Mouse (Mus musculus) forebrain, embryonic 13.5 days (tissue): ENCODE results near the gene Oxa1l. TPM values are rescaled to one million over a fixed set of nuclear protein-coding genes. Genes with fewer than 3 reads are reported as not detected.

ENCODE experiments used
- ATAC-seq: fragments of 200-750 bp; cut with Nextera tagmentation; 2 replicates; pipeline ENCODE4 v1.8.0; 2017
- H3K27ac ChIP-seq: fragments of 300-500 bp; sonication (generic); 2 replicates; pipeline ENCODE4 v1.5.1; 2015; ENCODE audit warnings: inconsistent platforms, mild to moderate bottlenecking, moderate library complexity
- H3K27me3 ChIP-seq: fragments of 300-500 bp; sonication (generic); 2 replicates; pipeline ENCODE4 v1.6.1; 2015; ENCODE audit warnings: mild to moderate bottlenecking, inconsistent platforms
- H3K36me3 ChIP-seq: fragments of 300-500 bp; sonication (generic); 2 replicates; pipeline ENCODE4 v1.6.1; 2015; ENCODE audit warnings: mild to moderate bottlenecking, inconsistent platforms; ENCODE audit not compliant: poor library complexity, severe bottlenecking
- H3K4me1 ChIP-seq: fragments of 300-500 bp; sonication (generic); 2 replicates; pipeline ENCODE4 v1.6.1; 2015; ENCODE audit warnings: inconsistent platforms
- H3K4me2 ChIP-seq: fragments of 300-500 bp; sonication (generic); 2 replicates; pipeline ENCODE4 v1.6.1; 2015; ENCODE audit warnings: inconsistent platforms, mild to moderate bottlenecking, moderate library complexity
- H3K4me3 ChIP-seq: fragments of 300-500 bp; sonication (generic); 2 replicates; pipeline ENCODE4 v1.5.1; 2015; ENCODE audit warnings: mild to moderate bottlenecking, inconsistent platforms
- H3K9ac ChIP-seq: fragments of 300-500 bp; sonication (generic); 2 replicates; pipeline ENCODE4 v1.6.1; 2015; ENCODE audit warnings: mild to moderate bottlenecking, inconsistent platforms
- H3K9me3 ChIP-seq: fragments of 300-500 bp; sonication (generic); replicated peaks from 2 replicates; pipeline ENCODE4 v1.6.1; 2016; ENCODE audit warnings: inconsistent platforms
- WGBS: fragments of 180-500 bp; shearing (Covaris S2); methylation state at CpG from one replicate; pipeline ENCODE4 v1.1.7; 2015; 5-methylcytosine and 5-hydroxymethylcytosine counted together
- polyA plus RNA-seq: library from polyadenylated mRNA; unstranded; fragments of >200 nt; fragmentation: Nextera tagmentation; extraction: Ambion mirVana; gene quantifications from 2 replicates; pipeline ENCODE4 v1.2.1, GENCODE M21; 2015

Oxa1l gene
- polyA plus RNA-seq, 1 experiment from 2014 or later: 43.8 TPM

GRCm38 (mm10) chr14:54397872-54398527, 37.4 kb downstream of the Oxa1l start:
- H3K9ac ChIP-seq: no peak overlapping the region
- no peaks in the 10 kb centered on the region for H3K4me1 ChIP-seq
- H3K27me3 ChIP-seq: no peaks in the 10 kb centered on the region
- H3K4me2 ChIP-seq: no peak overlapping the region
- no peak for ATAC-seq
- no peaks in the 10 kb centered on the region for H3K36me3 ChIP-seq
- no peak overlapping the region for H3K4me3 ChIP-seq
- WGBS: 80% methylated on average over 7 of the region's 7 CpGs
- no peak overlapping the region for H3K27ac ChIP-seq
- H3K9me3 ChIP-seq: no peaks in the 10 kb centered on the region

GRCm38 (mm10) chr14:54398528-54398916, 37.9 kb downstream of the Oxa1l start:
- Histone ChIP-seq H3K36me3 (no peaks in the 10 kb centered on the region), H3K27ac (no peak overlapping the region), H3K4me2 (no peak overlapping the region), H3K9me3 (no peaks in the 10 kb centered on the region), H3K9ac (no peak overlapping the region), H3K27me3 (no peaks in the 10 kb centered on the region), H3K4me3 (no peak overlapping the region), H3K4me1 (no peaks in the 10 kb centered on the region)
- ATAC-seq: no peak
- 77% methylated on average over 7 of the region's 7 CpGs for WGBS

- no peaks in the 10 kb centered on the region for H3K36me3 ChIP-seq
These were observed 38.3 kb downstream of the Oxa1l start for GRCm38 (mm10) chr14:54398921-54399382.

GRCm38 (mm10) chr14:54401723-54402122, 41.1 kb downstream of the Oxa1l start:
- Histone ChIP-seq H3K27me3 (no peaks in the 10 kb centered on the region), H3K4me3 (no peak overlapping the region), H3K9ac (no peak overlapping the region), H3K27ac (no peak overlapping the region), H3K4me1 (no peaks in the 10 kb centered on the region), H3K36me3 (no peaks in the 10 kb centered on the region), H3K4me2 (no peak overlapping the region), H3K9me3 (no peaks in the 10 kb centered on the region)
- ATAC-seq: no peak
- 80% methylated on average over 3 of the region's 3 CpGs for WGBS

More at GRCm38 (mm10) chr14:54398921-54399382, 38.3 kb downstream of the Oxa1l start:
- Histone ChIP-seq H3K27ac (no peak overlapping the region), H3K4me2 (no peak overlapping the region), H3K9me3 (no peaks in the 10 kb centered on the region), H3K4me1 (no peaks in the 10 kb centered on the region), H3K4me3 (no peak overlapping the region), H3K27me3 (no peaks in the 10 kb centered on the region), H3K9ac (no peak overlapping the region)
- no peak for ATAC-seq
- WGBS: 74% methylated on average over 8 of the region's 8 CpGs

- WGBS: 86% methylated on average over 25 of the region's 25 CpGs
- no peak for ATAC-seq
- no peaks in the 10 kb centered on the region for H3K36me3 ChIP-seq
These were observed 47.9 kb downstream of the Oxa1l start for GRCm38 (mm10) chr14:54408336-54409056.

GRCm38 (mm10) chr14:54409057-54409645, 48.5 kb downstream of the Oxa1l start:
- Histone ChIP-seq H3K27ac (no peak overlapping the region), H3K4me3 (no peak overlapping the region), H3K4me2 (no peak overlapping the region; the same call in 1 of the 2 replicates), H3K27me3 (peaks cover 6% of the 10 kb centered on the region; the same call in 1 of the 2 replicates), H3K9ac (no peak overlapping the region), H3K4me1 (peaks cover 15% of the 10 kb centered on the region), H3K9me3 (no peaks in the 10 kb centered on the region), H3K36me3 (no peaks in the 10 kb centered on the region)
- ATAC-seq: no peak
- WGBS: 81% methylated on average over 7 of the region's 7 CpGs

More at GRCm38 (mm10) chr14:54408336-54409056, 47.9 kb downstream of the Oxa1l start:
- Histone ChIP-seq H3K9me3 (no peaks in the 10 kb centered on the region), H3K4me3 (no peak overlapping the region), H3K4me2 (no peak overlapping the region), H3K27me3 (no peaks in the 10 kb centered on the region), H3K4me1 (peaks cover 8% of the 10 kb centered on the region), H3K9ac (no peak overlapping the region), H3K27ac (no peak overlapping the region)

- Histone ChIP-seq H3K4me1 (peaks cover 16% of the 10 kb centered on the region), H3K27me3 (peaks cover 14% of the 10 kb centered on the region; the same call in 1 of the 2 replicates), H3K4me3 (no peak overlapping the region), H3K27ac (peak overlapping the region; percentile 7; the same call in 1 of the 2 replicates), H3K9ac (peak overlapping the region; percentile 0; the same call in 1 of the 2 replicates), H3K4me2 (peak overlapping the region; percentile 6), H3K36me3 (no peaks in the 10 kb centered on the region), H3K9me3 (no peaks in the 10 kb centered on the region)
- ATAC-seq: no peak
- WGBS: 38% methylated on average over 17 of the region's 17 CpGs
These were observed 49.6 kb downstream of the Oxa1l start for GRCm38 (mm10) chr14:54409980-54410810.

- peaks cover 25% of the 10 kb centered on the region for H3K27me3 ChIP-seq
- WGBS: 35% methylated on average over 9 of the region's 9 CpGs
- no peak for ATAC-seq
- no peak overlapping the region for H3K4me2 ChIP-seq
- H3K9me3 ChIP-seq: no peaks in the 10 kb centered on the region
- H3K4me1 ChIP-seq: peaks cover 16% of the 10 kb centered on the region
- no peaks in the 10 kb centered on the region for H3K36me3 ChIP-seq
- no peak overlapping the region for H3K9ac ChIP-seq
- no peak overlapping the region for H3K27ac ChIP-seq
- no peak overlapping the region for H3K4me3 ChIP-seq
These were observed 51.5 kb downstream of the Oxa1l start for GRCm38 (mm10) chr14:54412000-54412576.

GRCm38 (mm10) chr14:54412629-54413170, 52.1 kb downstream of the Oxa1l start:
- Histone ChIP-seq H3K4me2 (no peak overlapping the region), H3K4me3 (no peak overlapping the region), H3K4me1 (peaks cover 16% of the 10 kb centered on the region), H3K36me3 (no peaks in the 10 kb centered on the region), H3K27ac (no peak overlapping the region), H3K27me3 (peaks cover 31% of the 10 kb centered on the region), H3K9me3 (no peaks in the 10 kb centered on the region), H3K9ac (no peak overlapping the region)
- no peak for ATAC-seq
- 38% methylated on average over 2 of the region's 2 CpGs for WGBS

GRCm38 (mm10) chr14:54413877-54414700, 53.5 kb downstream of the Oxa1l start:
- Histone ChIP-seq H3K4me3 (no peak overlapping the region), H3K27ac (no peak overlapping the region), H3K4me2 (peak overlapping the region; percentile 27), H3K9ac (peak overlapping the region; percentile 26; the same call in 1 of the 2 replicates), H3K9me3 (no peaks in the 10 kb centered on the region), H3K4me1 (peaks cover 16% of the 10 kb centered on the region), H3K27me3 (peaks cover 32% of the 10 kb centered on the region), H3K36me3 (no peaks in the 10 kb centered on the region)
- ATAC-seq: peak; percentile 34
- WGBS: 10% methylated on average over 18 of the region's 18 CpGs
